Mouse (Mus musculus): ENCODE measurements around the gene Mta3.
"Not testable (repeated sequence)": the region's sequence is repeated elsewhere in the genome, so short reads cannot be mapped to it uniquely, and the experiment has no call there.

The Mta3 gene

DNA sequence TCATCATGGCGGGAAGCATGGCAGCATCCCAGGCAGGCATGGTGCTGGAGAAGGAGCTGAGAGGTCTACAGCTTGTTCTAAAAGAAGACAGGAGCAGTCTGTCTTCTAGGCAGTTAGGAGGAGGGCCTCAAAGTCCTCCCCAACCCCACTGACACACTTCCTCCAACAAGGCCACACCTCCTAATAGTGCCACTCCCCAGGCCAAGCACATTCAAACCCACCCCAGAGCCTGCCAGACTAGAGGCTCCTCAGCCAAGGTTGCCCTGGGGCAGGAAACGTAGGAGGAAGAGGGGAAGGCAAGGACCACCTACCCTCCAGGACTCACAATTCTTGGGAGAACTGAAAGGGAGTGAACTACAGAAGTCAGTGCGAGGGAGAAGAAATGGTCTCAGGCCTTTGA is 141.9 kb downstream of the Mta3 start, which contains the start of gene Haao:
TSS of gene Haao (minus strand) at position 149 of the 400 bp plus-strand sequence.
- in situ Hi-C loops (cut with MboI): no loop called here

DNA sequence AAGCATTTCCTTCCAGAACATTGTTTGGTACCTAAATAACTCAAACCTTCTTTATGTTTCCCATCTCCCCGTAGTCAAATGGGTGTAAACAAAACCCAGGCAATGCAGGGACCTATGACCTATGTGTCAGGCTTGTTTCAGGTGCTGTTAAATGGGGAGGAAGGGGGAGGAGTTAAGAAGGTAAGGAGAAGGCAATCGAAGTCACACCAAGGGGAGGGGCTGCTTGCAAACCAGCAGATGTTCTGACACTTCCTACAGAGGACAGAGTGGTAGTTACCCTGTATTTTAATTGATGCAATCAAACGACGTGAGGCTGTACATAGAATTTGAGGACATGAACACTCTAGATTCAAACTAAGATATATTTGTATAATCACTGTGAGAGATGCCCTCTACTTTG is 142.5 kb downstream of the Mta3 start:
- in situ Hi-C loops (cut with MboI): no loop called here

DNA sequence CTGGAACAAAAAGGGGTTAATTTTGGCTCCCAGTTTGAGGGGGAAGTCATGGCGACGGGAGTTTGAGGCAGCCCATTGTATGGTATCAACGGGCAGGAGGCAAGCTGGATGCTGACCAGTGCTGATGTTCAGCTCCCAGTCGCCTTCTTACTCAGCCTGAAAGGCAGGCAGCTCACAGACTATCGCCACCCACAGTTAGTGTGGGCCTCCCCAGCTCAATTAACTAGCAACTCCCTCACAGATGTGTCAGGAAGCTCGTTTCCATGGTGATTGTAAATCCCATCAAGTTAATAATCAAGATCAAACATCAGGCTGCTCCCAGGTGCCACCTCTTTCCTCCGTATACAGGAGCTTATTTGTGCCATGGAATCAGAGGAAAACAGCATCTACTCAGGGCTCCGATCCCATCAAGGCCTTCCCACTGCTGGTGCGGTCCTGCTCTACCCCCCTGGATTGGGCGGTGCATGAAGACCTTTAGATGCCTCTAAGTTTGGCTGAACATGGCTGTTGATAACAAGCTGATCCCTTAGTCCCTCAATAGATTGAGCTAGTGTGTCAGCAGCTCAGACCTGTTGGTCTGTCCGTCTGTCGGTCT is 143.2 kb downstream of the Mta3 start:
- in situ Hi-C loops (cut with MboI): no loop called here

DNA sequence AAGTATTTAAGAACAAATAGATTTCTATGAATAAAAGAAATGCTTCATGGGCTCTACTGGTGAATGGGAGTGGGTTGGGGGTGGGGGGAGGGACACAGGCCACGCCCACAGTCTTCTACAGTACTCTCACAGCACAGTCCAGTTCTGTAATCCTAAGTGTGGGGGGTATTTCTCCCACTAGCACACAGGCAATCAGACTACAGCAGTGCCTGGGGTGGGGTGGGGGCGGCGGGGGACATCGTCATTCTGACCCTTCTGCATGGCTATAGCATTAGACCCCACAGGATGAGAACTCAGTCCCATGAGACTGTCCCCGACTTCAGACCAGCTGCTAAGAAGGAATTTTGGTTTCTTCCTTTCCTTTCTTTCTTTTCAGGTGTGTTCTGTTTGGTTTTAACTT is 143.8 kb downstream of the Mta3 start:
- in situ Hi-C loops (cut with MboI): loop anchor here (5.0 to 10.0 kb wide), 2 partner anchors 42 to 215 kb away; partner anchors contain the start of gene Kcng3

DNA sequence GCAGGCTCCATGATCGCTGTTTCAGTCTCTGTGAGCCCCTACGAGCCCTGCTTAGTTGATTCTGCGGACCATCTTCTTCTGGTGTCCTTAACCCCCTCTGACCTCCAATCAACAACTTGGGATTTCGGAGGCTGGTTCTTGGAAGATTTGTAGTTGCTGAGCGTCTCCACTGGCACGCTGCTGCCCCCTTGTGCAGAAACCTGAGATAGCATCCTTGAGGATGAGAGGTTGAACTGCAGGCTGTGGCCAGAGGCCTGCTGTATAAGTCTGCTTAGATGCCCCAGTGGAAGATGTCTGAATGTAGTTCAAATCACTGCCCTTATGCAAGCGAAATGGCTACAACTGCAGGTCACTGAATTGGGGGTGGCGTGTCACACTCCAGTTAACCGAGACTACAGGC is 144.5 kb downstream of the Mta3 start:
- in situ Hi-C loops (cut with MboI): loop anchor here (5.0 to 10.0 kb wide), 2 partner anchors 43 to 216 kb away; partner anchors contain the start of gene Kcng3

DNA sequence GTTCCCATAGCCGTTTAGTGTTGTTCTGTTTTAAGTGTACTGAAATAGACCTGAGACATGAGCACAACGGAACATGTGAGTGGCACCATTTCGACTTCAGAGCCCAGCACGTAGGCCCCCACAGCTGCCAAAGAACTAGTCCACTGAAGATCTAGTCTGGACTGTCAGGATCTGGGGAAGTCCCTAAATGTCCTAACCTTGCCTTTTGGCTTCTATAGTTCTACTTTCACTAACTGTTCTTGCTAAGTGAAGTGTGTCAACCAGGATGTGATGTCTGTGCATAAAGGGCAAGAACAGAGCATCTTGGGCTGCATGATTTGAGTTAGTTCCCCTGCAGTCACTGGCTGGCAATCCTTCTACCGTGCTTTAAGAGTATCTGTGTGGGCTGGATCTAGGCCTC is 144.9 kb downstream of the Mta3 start:
- in situ Hi-C loops (cut with MboI): loop anchor here (5.0 to 10.0 kb wide), 2 partner anchors 44 to 216 kb away; partner anchors contain the start of gene Kcng3

DNA sequence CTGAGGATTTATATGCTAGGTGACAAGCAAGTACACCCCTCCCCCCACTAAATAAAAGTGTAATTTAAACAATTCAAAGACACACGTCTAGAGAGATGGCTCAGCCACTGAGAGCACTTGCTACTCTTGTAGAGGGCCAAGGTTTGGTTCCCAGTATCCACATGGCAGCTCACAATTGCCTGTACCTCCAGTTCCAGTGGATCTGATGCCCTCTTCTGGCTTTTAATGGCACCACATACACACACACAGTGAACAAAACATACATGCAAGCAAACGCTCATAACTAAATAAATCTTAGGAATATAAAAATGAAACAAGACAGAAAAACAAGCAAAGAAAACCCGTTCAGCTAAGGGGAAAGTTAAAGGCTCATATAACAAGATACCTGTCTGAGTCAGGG is 147.9 kb downstream of the Mta3 start:
- in situ Hi-C loops (cut with MboI): loop anchor here (5.0 to 10.0 kb wide), 2 partner anchors 47 to 219 kb away; partner anchors contain the start of gene Kcng3

DNA sequence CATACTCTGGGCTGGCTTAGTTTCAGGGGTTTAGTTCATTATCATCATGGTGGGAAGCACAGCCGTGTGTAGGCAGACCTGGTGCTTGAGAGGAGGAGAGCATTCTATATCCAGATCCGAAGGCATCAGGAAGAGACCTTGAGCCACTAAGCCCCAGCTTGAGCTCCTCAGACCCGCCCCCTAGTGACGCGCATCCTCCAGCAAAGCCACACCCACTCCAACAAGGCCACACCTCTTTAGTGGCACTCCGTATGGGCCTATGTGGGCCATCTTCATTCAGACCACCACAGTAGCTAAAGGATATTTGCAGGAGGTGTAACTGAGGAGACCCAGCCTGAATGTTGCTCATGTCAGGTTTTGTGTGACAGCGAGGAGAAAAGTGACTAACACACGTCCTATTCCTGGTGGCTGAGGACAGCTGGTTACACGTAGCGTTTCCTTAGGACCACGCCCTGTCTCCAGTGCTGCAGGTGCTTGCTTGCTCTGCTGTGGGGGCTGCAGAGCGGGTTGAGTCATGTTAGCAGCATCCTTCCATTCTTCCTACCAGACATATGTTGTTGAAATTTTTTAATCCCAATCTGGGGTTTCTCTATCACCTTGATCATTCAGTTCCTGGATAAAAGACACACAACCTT is 148.4 kb downstream of the Mta3 start:
- in situ Hi-C loops (cut with MboI): loop anchor here (5.0 to 10.0 kb wide), 2 partner anchors 47 to 220 kb away; partner anchors contain the start of gene Kcng3

DNA sequence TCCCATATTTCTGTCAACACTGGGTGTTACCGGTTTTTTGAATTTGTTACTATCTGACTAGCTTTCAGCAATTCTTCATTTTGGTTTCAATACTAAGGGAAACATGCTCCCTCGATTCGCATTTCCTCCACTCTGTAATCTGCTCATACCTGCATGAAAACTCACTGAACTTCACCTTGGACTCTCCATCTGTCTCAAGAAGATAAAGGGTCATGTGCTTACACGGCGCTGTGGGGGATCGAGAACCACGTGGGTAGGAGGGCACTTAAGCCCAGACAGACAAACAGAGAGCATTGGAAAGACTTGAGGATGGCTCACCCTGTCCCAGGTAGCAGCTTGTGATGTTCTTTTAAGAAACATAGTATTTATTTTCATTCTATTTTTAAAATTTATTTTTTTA is 152.4 kb downstream of the Mta3 start:
- in situ Hi-C loops (cut with MboI): loop anchor here (10.0 kb wide), 1 partner anchor 224 kb away; the partner anchor contains the start of gene Kcng3

DNA sequence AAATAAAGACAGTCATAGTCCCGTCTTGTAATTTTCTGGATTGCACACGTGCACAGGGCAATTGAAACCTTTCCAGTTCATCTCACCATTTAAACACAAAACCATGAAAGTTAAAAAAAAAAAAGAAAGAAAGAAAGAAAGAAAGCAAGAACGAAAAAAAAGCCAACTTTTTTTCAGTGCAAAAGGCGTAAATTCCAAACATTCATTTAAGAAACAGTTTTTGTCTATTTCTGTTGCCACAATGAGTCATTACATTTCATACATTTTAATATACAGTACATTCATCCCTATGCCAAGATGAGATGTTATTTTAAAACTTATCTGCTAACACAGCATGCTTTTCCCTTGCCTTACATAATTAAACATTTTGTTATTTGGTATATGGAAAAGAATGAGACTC is 153.7 kb downstream of the Mta3 start:
- in situ Hi-C loops (cut with MboI): loop anchor here (10.0 kb wide), 1 partner anchor 225 kb away; the partner anchor contains the start of gene Kcng3

DNA sequence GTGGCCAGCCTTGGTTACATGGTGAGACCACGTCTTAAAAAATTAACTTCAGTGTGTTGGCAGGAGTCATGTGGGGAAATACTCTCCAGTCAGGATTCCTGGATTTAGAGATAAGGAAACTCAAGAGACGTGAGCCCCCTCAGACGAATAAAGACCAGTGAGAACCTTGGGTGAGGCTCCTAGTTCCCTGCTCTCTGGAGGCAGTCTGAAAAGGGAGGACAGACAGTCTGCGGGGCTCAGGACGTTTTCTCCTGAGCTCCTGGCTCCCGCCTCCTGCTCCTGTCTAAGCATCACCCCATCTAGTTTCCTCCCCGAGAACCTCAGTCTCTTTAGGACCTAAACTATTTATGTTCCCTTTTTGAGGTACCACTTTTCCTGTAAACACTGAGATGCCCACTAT is 154.3 kb downstream of the Mta3 start:
- in situ Hi-C loops (cut with MboI): no loop called here

DNA sequence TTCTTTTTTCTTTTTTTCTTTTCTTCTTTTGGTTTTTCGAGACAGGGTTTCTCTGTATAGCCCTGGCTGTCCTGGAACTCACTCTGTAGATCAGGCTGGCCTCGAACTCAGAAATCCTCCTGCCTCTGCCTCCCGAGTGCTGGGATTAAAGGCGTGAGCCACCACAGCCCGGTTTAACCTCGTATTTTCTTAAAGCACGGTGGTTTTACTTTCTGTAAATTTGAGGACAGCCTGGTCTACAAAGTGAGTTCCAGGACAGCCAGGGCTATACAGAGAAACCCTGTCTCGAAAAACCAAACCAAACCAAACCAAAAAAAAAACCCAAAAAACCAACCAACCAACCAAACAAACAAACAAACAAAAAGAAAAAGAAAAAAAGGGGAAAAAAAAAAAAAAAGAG is 155.0 kb downstream of the Mta3 start:
- in situ Hi-C loops (cut with MboI): not testable (repeated sequence)

DNA sequence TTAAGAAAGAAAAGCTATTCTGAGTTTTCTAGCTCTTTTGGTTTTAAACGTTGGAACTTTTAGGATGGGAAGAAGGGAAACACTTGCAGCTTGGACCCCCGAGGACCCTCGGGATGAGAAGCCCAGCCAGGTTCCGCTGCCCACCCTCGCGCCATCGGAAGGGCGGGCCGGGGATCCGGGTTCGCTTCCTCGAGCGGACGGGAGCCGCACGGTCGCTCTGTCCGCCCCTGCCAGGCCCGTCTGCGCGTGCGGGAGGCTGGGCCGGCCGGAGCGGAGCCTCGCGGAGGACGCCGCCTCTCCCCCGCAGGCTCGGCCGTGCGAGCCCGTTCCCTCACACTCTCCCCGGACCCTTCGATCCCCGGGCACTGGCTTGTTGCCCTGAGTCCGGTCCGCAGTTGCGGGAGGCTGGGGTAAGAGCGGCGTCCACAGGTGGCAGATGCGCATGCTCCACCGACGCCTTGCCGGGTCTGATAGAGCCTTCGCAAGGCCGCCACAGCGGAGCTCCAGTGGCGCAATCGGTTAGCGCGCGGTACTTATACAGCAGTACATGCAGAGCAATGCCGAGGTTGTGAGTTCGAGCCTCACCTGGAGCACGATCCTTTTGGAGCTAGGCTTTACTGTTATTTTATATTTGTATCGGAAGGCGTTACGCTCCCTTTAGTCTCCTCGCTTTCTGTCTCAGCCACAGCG is 155.6 kb downstream of the Mta3 start:
- in situ Hi-C loops (cut with MboI): no loop called here

DNA sequence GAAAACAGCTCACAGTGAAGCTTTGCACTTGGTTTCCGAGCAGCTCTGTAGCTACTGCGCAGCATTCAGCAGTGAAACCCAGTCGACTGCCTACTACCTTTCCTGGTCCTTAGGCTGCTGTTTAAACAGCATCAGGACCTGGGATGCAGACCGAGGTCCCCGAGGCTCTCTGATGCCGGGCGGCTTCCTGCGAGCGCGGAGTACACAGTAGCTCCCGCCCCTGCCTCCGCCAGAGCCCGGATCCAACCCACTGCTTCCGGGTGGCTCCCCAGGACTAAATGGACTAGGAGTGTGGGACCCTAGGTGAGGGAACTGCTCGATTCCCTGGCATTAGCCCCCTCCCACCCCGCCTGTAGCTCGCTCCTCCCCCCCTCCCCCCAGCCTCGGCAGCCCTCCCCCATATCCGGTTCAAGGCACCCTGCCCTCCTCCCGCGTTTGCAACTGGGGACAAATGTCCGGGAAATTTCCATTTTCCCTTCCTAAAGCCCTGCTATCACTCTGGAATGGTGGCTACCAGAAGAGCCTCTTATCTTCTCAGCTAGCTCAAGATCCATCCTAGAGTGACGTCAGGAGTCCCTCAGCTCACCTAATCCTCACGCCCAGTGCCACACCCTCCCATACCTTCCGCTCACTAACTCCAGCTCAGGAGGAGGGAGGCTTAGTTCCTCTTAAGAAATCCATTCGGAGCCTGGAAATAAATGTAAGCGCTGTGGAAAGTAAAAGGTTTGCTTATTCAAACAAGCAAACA is 156.3 kb downstream of the Mta3 start:
- in situ Hi-C loops (cut with MboI): no loop called here

DNA sequence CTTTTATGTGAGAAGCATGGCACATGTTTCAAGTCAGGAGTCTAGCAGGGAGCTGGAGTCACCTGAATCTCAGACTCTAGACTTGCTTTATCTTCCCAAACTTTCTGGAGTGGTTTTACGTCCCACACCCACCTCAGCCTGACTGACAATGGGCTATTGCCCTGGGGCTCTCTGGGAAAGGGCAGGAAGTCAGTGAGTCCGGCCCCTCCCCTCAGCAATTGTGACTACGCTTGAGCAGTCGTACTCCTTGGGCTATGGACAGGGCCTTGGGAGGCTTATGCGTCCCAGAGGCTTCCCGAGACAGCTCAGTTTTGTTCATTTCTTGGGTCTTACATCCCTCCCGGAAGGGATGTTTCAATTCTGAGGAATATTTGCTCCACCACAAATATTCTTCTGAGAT is 159.4 kb downstream of the Mta3 start:
- in situ Hi-C loops (cut with MboI): no loop called here

DNA sequence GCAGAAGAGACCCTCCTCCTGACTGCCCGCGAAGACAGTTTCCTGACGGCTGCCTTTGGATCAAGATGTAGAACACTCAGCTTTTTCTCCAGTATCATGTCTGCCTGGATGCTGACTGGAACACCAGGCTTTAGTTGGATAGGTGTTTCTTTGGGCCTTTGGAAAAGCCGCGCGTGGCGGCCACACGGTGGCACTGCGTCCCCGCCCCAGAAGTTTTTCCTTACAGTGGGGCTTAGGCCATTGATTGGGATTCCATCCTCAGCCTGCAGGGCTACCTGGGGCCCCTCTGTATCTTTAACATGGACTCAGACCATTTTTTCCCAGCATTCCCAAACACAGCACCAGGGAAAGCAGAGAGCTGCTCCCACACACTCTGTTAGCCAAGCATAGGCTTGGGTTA is 160.6 kb downstream of the Mta3 start:
- in situ Hi-C loops (cut with MboI): no loop called here

DNA sequence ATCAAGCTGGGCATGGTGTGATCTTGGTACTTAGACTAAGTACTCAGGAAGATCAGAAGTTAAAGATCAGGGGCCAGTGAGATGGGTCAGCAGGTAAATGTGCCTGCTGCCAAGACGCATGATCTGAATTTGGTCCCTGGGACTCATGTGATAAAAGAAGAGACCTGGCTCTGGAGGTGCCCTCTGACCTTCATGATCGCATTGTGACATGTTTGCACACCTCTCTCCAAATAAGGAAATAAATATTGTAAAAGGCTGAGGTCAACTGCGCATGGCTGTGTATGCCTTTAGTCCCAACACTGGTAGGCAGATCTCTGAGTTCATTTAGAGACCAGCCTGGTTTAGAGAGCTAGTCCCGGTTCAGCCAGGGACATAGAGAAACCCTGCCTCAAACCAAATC is 164.4 kb downstream of the Mta3 start:
- in situ Hi-C loops (cut with MboI): no loop called here

Data from mature B cell (primary cell).